Mouse (Mus musculus): ENCODE results near the gene Grk5.
"Not testable (repeated sequence)": the region's sequence is repeated elsewhere in the genome, so short reads cannot be mapped to it uniquely, and the experiment has no call there.

Gene Grk5

DNA sequence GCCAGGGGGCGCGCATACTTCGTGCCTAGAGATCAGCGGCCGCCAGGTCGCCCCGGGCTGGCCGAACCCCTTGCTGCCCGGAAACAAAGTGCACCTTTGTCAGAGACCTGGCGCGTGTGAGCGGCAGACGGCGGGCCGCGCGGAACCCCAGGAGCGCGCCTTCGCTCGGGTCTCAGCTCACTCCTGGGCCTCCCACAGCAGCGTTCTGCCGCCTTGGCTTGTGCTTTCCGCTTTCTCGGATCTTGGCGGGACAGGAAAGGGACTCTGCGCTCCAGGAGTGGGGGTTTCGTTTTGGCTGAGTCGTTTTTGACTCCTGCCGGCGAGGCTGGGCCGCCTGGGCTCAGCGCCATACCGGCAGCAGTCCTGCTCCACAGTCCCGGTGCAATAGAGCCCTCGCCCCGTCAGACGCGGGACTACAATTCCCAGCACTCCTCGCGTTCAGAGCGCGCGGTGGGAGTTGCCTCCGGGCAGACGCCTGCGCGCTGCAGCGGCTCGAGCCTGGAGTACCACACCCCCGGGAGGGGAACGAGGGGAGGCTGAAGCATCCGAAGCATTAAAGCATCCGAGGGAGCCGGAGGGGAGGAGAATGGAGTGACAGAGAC, at the start of gene Grk5:
Gene Grk5 (plus strand): TSS at position 36 of the 602 bp plus-strand sequence.
- peak; percentile 96 for DNase-seq (ENCODE audit: low read depth, low spot score)

DNA sequence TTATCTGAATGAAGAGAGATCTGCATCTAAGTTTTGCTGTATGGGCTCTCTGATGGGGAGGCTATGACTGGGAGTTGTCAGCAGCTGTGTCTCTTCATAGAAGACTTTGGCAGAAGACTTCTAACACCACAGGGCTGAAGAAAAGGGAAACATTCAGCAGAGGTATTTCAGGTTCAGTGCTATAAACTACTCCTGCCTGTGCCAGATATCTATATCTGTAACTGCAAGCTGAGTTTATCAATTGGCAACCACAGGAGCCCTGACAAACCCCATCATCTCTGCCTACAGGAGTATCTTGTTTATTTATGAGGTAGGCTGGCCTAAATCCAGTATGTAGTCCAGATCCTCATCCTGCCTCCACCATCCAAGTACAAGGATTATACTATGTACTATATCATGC, 46.2 kb upstream of the Grk5 start:
- DNase-seq (ENCODE audit: low read depth, low spot score) = no peak

DNA sequence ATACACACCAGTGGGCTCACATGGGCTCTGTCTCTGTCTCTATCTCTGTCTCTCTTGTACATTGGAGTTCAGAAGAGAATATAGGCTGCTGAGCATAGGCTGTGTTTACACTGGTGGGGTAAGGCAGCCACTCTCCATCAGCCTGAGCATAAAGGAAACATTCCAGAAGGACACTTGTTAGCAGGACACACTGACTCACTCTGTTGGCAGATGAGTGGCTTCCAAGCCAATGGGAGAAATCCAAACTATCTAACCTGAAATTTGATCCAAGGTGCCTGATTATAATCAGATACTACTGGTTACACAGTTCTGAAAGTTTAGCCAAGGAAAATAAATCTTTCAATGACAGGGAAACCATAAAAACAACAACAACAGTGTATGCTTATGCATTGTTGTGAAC, 43.8 kb upstream of the Grk5 start:
- no peak for DNase-seq (ENCODE audit: low read depth, low spot score)

DNA sequence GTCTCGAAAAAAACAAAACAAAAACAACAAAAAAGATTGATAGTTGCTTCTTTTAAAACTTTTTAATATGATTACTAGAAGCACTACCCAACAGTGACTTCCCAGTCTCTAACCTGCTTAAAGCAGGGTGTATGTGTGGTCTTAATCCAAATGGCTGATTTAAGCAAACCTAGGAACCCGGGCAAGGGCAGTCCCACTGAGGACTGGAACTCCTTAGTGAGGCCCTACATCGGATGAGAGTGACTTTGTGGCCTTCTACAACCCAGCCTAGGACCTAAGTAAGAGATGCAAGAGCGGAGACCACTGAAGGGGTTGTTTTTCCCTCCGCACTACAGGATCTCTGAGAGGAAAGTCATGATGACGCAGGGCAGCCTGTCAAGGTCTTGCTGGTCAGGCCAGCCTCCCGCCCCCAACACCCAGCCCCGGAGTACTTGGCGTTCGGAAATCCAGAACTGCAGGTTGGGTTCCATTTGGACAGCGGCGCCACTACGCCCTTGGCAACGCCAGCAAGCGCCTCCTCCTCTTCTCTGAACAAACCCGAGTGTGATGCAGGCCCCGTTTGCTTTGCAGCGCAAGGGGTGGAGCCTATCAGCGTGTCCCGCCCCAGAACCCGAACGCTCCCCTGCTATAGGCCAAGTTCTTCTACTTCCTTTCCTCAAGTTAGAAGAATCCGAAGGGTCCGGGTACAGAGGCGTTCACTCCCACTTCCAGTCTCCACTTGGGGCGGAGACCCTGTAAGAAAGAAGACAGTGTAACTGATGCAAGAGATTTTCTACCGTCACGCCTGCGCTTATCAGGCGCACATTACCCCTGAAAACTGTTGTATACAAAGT, 28.5 kb upstream of the Grk5 start, which contains the start of gene Sfxn4:
Gene Sfxn4 (minus strand): TSS at position 612 of the 833 bp plus-strand sequence.
- DNase-seq (ENCODE audit: low read depth, low spot score) = peak; percentile 93

DNA sequence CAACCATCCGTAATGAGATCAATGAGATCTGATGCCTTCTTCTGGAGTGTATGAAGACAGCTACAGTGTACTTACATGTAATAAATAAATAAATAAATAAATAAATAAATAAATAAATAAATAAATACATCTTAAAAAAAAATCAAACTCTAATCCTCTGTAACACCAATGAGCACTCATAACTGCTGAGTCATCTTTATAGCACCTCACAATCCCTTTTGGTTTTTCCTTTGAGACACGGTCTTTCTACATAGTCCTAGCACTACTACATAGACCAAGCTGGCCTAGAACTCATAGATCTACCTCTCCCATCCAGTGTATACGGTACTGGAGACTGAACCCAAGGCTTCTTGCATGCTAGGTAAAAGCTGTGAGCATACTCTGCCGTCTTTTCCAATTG, 23.4 kb upstream of the Grk5 start:
- not testable (repeated sequence) for DNase-seq (ENCODE audit: low read depth, low spot score)

DNA sequence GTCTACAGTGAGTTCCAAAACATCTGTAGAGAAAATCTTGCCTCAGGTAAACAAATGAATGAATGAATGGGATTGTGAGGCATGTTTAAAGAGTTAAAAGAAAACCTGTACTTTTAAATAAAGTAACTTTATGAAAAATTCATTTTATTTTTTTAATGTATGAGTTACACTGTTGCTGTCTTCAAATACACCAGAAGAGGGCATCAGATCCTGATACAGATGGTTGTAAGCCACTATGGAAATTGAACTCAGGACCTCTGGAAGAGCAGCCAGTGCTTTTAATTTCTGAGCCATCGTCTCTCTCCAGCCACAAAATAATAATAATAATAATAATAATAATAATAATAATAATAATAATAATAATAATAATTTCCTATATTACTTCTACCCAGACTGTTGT, 19.1 kb upstream of the Grk5 start:
- no peak for DNase-seq (ENCODE audit: low read depth, low spot score)

DNA sequence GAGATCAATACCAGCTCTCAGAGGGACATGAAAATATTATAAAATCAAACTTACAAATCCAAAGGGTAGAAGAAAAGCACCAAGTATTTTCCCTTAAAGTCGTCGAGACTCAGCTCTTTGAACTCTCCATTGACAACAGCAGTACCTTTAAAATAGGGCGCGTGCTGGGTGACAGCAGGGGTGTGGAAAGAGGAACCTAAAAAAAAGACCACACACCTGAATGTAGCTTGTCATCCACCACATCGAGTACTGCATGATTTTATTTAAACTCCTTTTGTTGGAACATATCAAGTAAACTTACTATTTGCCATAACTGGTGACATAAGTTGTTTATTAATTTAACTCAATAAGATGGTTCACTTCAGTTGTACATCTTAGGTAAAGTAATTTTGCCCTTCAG, 18.2 kb upstream of the Grk5 start:
- no peak for DNase-seq (ENCODE audit: low read depth, low spot score)

DNA sequence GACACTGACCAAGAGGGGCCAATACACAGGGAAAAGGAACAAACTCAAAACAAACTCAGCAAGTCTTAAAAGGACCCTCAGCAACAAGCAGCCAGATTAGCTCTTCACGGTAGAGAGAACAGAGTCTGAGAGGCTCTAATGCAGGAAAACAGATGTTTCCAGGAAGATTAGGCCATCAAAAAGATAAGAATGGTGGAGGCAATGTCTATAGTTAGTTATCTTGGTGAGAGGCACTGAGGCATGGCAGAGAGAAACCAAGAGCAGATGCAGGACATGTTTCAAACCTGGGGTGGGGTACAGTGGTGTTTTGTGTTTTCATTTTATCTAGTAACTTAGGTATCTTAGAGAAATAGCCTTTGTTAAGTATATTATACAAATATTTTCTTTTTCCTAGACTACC, 17.3 kb upstream of the Grk5 start:
- DNase-seq (ENCODE audit: low read depth, low spot score) = no peak

DNA sequence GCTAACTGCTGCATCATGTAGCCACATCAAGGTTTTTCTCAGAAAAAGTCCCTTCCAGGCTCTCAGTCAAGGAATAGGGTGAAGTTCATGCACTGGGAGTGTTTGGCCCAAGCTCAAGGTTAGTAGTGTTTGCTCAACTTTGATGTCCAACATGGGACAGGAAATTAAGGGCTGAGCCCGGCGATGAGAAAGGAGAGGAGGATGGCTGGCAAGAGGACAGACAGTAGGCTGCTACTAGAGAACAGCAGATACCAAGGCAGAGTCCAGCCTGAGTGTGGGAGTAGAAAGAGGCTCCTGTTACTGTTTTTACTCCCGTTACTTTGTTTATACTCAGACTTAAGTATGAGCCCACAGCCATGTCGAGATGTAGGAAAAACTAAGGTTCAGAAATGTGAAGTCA, 16.0 kb upstream of the Grk5 start:
- DNase-seq (ENCODE audit: low read depth, low spot score) = no peak

DNA sequence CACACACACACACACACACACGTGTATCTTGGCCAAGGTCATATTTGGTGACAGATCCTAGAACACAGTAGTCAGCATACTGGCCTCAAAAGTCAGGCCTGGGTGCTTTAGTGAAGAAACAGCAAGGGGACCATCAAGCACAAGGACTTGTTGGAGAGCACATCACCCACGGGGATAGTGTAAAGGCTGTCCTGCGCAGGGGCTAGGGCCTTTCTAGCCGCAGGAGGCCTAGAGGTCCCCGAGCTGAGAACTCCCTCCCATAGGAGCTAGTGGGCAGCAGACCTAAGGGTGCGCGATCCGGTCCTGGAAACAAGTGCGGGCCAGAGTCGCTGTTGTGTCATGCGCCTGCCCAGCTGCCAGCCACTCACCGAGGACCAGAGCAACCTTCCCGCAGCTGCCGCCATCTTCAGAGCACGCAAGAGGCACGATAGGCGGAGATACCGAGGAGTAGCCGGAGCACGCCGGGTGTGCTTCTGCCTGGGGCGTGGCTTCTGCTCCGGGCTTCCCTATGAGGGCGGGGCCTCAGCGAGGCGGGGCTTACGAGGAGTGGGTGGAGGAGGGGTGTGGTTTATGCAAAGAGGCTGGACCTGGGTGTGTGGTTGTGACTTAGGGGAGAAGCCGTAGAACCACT, 15.4 kb upstream of the Grk5 start, which contains the start of gene Prdx3:
Gene Prdx3 (minus strand): TSS at position 493 of the 631 bp plus-strand sequence.
- DNase-seq (ENCODE audit: low read depth, low spot score) = peak; percentile 96

DNA sequence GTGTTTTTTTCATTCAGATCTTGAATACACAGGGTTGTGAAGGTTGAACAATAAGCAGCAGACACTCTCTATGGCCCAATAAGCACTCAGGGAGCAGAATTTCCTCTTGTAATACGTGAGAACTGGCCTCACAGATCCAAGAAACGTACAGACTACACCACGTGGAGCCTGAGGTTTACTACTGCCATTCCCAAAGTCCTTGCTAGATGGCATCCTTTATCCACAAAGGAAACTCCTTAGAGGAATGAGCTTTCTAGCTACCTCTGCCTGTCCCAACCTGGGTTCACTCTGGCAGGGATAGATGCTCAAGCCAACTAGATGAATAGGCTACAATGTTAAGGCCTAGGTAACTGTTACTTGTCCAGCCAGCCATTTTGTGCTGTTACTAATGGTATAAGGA, 6.4 kb upstream of the Grk5 start:
- no peak for DNase-seq (ENCODE audit: low read depth, low spot score)

DNA sequence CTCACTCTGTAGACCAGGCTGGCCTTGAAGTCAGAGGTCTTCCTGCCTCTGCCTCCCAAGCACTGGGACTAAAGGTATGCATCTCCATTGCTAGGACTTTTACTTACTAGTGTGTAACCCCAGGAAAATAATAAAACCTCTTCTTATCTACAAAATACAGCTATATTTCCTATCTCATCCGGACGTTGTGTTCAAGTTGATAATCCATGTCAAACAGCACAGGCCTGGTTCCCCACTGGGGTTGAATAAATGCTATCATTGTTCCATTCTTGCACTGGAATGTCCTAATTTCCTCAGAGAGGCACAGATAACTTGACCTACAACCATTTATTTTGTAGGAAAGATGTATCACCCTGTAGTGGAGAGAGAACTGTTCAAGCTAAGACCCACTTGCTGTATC, 1.9 kb upstream of the Grk5 start:
- DNase-seq (ENCODE audit: low read depth, low spot score) = no peak

DNA sequence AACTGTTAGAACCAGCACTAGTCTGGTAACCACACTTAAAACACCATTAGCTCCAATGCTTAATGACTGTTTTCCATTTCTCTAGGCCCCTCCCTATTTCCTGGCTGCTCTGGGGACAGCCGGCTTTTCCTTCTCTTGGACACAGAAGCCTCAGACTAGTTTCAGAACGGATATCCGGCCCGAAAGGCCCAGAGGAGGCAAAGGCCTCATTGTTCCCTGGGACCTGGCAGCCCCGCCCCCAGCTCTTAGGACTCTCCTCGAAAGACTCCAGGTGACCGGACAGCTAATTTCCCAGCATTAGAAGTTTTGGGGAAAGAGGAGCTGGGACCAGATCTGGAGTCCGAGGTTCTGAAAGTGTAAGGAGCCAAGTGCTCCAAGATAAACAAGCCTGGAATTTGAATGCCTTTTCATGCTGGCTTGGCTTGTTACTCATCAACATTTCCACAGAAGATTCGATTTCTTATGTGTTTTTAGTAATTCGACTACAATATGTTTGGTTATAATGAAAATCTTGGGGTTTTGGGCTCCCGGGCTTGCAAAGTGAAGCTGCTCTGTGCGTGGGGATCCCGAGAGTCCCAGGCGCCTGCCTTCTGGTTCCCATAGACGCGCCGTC, 342 bp upstream of the Grk5 start:
- DNase-seq (ENCODE audit: low read depth, low spot score) = peak; percentile 58

DNA sequence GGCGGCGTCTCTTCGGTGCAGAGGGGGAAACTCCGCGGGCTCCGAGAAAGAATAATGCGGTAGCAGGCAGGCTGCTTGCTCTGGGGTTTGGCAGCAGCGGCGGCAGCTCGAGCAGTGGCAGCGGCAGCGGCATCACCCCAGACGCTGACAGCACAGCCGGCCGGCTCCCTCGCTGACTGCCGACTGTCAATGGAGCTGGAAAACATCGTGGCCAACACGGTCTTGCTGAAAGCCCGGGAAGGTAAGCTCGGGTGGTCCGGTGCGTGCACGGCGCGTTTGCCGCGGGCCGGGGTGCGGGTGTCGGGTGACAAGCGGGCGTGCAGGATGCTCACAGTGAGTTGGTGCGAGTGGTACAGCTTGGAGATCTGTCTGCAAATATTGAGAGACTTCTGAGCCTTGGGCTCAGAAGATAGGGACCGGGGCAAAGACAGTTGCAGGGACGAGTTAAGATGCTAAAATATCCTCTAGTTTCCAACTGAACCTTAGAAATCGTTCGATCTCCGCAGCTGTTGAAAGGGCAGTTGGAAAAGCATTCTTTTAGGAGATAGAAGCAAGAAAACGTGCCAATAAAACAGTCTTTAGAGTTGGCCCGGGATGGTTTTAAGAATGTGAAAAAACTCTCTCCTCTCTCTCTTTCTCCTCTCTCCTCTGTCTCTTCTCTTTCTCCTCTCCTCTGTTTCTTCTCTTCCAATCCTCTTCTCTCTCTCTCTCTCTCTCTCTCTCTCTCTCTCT, 1.0 kb downstream of the Grk5 start:
- DNase-seq (ENCODE audit: low read depth, low spot score) = peak; percentile 66

DNA sequence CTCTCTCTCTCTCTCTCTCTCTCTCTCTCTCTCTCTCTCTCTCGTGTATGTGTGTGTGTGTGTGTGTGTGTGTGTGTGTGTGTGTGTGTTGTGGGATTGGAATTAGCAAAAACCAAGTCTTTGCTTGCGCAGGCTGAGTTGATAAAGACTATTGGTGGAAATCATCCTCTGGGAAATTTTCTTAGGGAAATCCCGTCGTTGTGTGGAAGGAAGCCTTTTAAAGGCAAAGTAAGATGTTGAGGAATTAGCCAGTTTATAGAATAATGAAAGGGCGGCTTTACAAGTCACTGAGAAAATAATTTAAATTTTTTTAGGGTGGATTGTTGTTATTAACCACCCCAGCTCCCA, 1.5 kb downstream of the Grk5 start:
- DNase-seq (ENCODE audit: low read depth, low spot score) = no peak

DNA sequence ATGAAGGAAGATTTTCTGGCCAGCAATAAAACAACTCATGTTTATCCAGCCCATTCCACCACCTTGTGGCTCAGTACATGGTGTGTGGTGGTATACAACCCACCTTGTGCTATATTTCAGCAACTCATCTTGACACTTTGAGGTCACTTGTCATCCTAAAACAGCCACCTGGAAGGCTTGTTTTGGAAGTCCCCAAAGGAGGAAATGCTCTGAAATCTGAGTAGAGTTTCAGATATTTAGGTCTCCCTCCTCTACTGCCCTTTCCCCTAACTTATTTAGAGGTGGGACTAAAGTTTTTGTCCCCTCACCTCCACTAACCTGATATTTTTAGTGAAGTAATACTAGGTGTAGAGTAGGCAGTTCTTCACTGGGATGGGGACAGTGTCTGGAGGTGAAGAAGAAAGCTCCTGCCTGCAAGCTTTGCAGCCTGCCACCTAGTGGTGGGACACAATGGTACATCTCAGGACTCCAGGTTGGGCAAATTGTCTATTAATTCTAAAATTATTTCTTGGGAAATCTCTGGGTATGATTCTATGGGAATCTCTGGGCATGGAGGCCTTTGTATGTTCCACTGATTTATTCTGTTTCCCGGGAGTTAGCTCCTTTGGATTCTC, 2.5 kb downstream of the Grk5 start:
- peak; percentile 74 for DNase-seq (ENCODE audit: low read depth, low spot score)

DNA sequence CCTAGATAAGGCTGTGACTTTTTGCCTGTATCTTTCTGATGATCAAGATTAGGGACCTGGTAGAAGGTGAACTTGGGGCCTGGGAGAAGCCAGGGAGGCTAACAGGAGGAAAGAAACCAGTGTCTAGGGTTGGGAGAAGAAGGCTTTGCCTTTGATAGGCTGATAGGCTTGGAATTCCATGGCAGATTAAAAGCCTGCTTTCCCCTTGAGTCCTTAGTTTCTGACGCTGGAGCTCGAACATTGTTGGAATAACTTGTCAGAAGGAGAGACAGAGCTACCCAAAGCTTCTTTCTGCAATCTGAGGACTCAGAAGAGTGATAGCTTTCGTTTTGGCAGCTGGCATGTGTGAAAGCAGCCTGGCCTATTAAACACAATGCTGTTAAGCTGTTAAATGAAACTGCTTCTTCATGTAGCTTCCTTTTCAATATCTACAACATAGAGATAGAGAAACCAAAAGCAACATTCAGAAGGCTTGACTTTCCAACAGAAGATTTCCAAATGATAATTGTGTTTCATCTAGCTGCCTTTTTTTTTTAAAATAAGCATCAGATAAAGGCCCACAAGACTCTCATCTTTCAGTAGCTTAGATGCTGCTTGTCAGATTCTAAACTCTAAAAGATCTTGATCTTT, 5.8 kb downstream of the Grk5 start:
- no peak for DNase-seq (ENCODE audit: low read depth, low spot score)

DNA sequence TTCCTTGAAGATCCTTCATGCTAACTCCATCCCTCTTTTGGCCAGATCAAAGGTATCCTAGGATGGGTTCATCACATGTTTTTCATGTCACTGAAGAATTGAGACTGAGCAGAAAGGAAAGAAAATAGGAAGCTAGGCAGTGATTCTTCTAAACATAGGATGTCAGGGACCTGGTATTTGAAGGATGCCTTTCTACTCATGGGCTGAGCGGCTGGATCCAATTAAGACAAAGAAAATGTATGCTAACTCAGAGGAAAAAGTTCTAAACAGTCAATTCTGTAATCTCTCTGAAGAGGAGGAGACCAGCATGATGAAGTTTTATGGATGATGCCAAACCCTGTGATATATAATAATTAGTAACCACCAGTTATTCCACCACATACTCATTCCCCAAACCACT, 13.6 kb downstream of the Grk5 start:
- no peak for DNase-seq (ENCODE audit: low read depth, low spot score)

DNA sequence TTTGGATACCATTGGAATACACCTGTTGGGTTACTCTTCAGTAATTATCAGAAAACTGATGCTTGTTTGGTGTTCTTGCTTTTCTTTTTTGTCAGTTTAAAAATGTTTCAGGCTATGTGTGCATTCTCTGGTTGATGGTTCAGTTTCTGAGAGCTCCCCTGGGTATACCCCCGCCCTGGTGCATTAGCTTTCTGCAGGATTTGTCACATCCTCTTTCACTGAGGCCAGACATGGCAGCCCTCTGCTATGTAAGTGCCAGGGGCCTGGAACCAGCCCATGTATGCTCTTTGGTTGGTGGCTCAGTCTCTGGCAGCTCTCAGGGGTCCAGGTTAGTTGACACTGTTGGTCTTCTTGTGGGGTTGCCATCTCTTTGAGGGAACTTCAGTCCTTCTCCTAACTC, 14.4 kb downstream of the Grk5 start:
- no peak for DNase-seq (ENCODE audit: low read depth, low spot score)

DNA sequence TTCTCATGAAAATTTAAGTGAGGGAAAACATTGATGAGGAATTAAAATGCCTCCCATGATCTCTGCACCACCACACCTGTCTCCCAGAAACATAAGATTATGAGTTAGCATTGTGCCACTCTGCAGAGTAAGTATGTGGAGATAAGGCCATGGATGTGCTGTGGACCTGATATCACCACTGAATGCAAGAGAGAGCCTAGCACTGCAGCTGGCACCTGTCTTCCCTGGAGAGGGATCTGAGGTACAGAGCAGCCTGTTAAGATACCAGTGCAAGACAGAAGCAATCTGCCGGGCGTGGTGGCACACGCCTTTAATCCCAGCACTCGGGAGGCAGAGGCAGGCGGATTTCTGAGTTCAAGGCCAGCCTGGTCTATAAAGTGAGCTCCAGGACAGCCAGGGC, 15.9 kb downstream of the Grk5 start:
- DNase-seq (ENCODE audit: low read depth, low spot score) = no peak

DNA sequence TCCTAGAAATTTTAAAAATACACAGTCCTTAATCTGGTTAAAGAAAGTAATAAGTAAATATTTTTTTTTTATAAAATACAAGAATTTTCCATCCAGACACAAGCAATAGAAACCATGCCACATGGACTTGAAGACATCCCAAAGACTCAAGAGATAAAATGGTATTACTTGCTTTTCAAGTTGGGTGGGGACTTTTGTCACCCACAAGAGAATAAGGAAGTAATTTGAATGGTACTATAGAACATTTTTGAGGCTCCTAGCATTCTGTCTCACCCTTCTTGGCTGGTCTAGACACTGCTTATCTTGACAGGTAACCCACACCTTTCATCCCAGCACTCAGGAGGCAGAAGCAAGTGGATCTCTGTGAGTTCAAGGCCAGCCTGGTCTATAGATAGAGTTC, 20.8 kb downstream of the Grk5 start:
- DNase-seq (ENCODE audit: low read depth, low spot score) = no peak

Data from mesoderm, embryonic 11.5 days (tissue).